Mouse (Mus musculus) forebrain, embryonic 11.5 days (tissue): ENCODE data around the gene Lsm14a. TPM values are rescaled to one million over a fixed set of nuclear protein-coding genes. Genes with fewer than 3 reads are reported as not detected.

Source experiments
- ATAC-seq: fragments of 200-750 bp; cut with Nextera tagmentation; replicated peaks from 2 replicates; pipeline ENCODE4 v1.8.0; 2017; ENCODE audit warnings: moderate TSS enrichment; ENCODE audit not compliant: low FRiP score
- DNase-seq: peaks from one replicate; pipeline ENCODE4 v3.0.0-alpha.2; 2017; ENCODE audit warnings: low spot score
- H3K27ac ChIP-seq: fragments of 300-500 bp; sonication (generic); 2 replicates; pipeline ENCODE4 v1.5.1; 2014; ENCODE audit warnings: low read depth, low read length
- H3K27me3 ChIP-seq: fragments of 300-500 bp; sonication (generic); 2 replicates; pipeline ENCODE4 v1.6.1; 2014; ENCODE audit warnings: mild to moderate bottlenecking, low read length, mixed read lengths; ENCODE audit not compliant: control insufficient read depth, insufficient read depth
- H3K36me3 ChIP-seq: fragments of 300-500 bp; sonication (generic); 2 replicates; pipeline ENCODE4 v1.6.1; 2014; ENCODE audit warnings: mild to moderate bottlenecking, low read length, moderate library complexity, mixed read lengths; ENCODE audit not compliant: control insufficient read depth, insufficient read depth
- H3K4me1 ChIP-seq: fragments of 300-500 bp; sonication (generic); replicated peaks from 2 replicates; pipeline ENCODE4 v1.6.1; 2014; ENCODE audit warnings: low read length, mixed read lengths; ENCODE audit not compliant: control insufficient read depth, insufficient read depth
- H3K4me2 ChIP-seq: fragments of 300-500 bp; sonication (generic); 2 replicates; pipeline ENCODE4 v1.6.1; 2014; ENCODE audit warnings: low read depth, mild to moderate bottlenecking, low read length, moderate library complexity, mixed read lengths; ENCODE audit not compliant: severe bottlenecking
- H3K4me3 ChIP-seq: fragments of 300-500 bp; sonication (generic); 2 replicates; pipeline ENCODE4 v1.5.1; 2014; ENCODE audit warnings: low read depth, low read length
- H3K9ac ChIP-seq: fragments of 300-500 bp; sonication (generic); 2 replicates; pipeline ENCODE4 v1.6.1; 2014; ENCODE audit warnings: low read length
- H3K9me3 ChIP-seq: fragments of 300-500 bp; sonication (generic); 2 replicates; pipeline ENCODE4 v1.6.1; 2016; ENCODE audit warnings: low read length, mixed read lengths; ENCODE audit not compliant: control insufficient read depth
- WGBS: fragments of 180-500 bp; shearing (Covaris S2); extraction: QIAGEN DNeasy Blood & Tissue Kit; methylation state at CpG from one replicate; pipeline ENCODE4 v1.1.7; 2014; 5-methylcytosine and 5-hydroxymethylcytosine counted together
- polyA plus RNA-seq: library from polyadenylated mRNA; unstranded; fragments of >200 nt; fragmentation: Nextera tagmentation; extraction: Ambion mirVana; gene quantifications from 2 replicates; pipeline ENCODE4 v1.2.1, GENCODE M21; 2014

Lsm14a gene
- polyA plus RNA-seq, result 66.8 and 69.1 TPM in 2 replicates

- Histone ChIP-seq H3K9ac (no peak within 1 kb of the TSS), H3K4me2 (no peak within 1 kb of the TSS), H3K4me3 (no peak within 1 kb of the TSS), H3K4me1 (0 out of 2 replicates have a peak, but pooled peaks cover 2% of the 10 kb centered on the region), H3K9me3 (no peaks in the 10 kb centered on the region), H3K27ac (no peak within 1 kb of the TSS), H3K36me3 (no peaks in the 10 kb centered on the region), H3K27me3 (no peaks in the 10 kb centered on the region)
- no peak for ATAC-seq
- DNase-seq, result no peak
Observed at GRCm38 (mm10) chr7:34393215-34393614, at the start of gene Lsm14a. Gene Lsm14a (minus strand): TSS chr7:34393315.

GRCm38 (mm10) chr7:34438903-34439302 is 45.8 kb upstream of the Lsm14a start:
- Histone ChIP-seq H3K4me3 (no peak overlapping the region), H3K27me3 (no peaks in the 10 kb centered on the region), H3K9ac (no peak overlapping the region), H3K4me2 (no peak overlapping the region), H3K27ac (no peak overlapping the region), H3K9me3 (no peaks in the 10 kb centered on the region), H3K4me1 (no peaks in the 10 kb centered on the region), H3K36me3 (no peaks in the 10 kb centered on the region)
- WGBS, result 41% methylated on average over 6 of the region's 6 CpGs
- ATAC-seq, result no peak
- DNase-seq, result no peak

GRCm38 (mm10) chr7:34433597-34433996 is 40.5 kb upstream of the Lsm14a start:
- Histone ChIP-seq H3K36me3 (no peaks in the 10 kb centered on the region), H3K9ac (no peak overlapping the region), H3K4me3 (no peak overlapping the region), H3K9me3 (no peaks in the 10 kb centered on the region; the same call in 1 of the 2 replicates), H3K27me3 (no peaks in the 10 kb centered on the region), H3K4me2 (no peak overlapping the region), H3K27ac (no peak overlapping the region), H3K4me1 (no peaks in the 10 kb centered on the region)
- 79% methylated on average over 1 of the region's 1 CpGs for WGBS
- no peak for DNase-seq
- no peak for ATAC-seq

- ATAC-seq (no peak), DNase-seq (no peak)
- Histone ChIP-seq H3K9ac (no peak overlapping the region), H3K9me3 (no peaks in the 10 kb centered on the region), H3K27me3 (no peaks in the 10 kb centered on the region), H3K4me3 (no peak overlapping the region), H3K4me2 (no peak overlapping the region), H3K27ac (no peak overlapping the region), H3K4me1 (no peaks in the 10 kb centered on the region), H3K36me3 (no peaks in the 10 kb centered on the region)
- WGBS, result 83% methylated on average over 2 of the region's 2 CpGs
Observed at GRCm38 (mm10) chr7:34421201-34421600, 28.1 kb upstream of the Lsm14a start.

- H3K9me3 ChIP-seq, result no peaks in the 10 kb centered on the region
- no peak overlapping the region for H3K4me2 ChIP-seq
- peak; percentile 76 for DNase-seq
- no peaks in the 10 kb centered on the region for H3K36me3 ChIP-seq
- 9% methylated on average over 8 of the region's 8 CpGs for WGBS
- peak; percentile 67; the same call in 1 of the 2 replicates for ATAC-seq
- no peak overlapping the region for H3K4me3 ChIP-seq
- no peak overlapping the region for H3K9ac ChIP-seq
- no peaks in the 10 kb centered on the region for H3K4me1 ChIP-seq
- no peaks in the 10 kb centered on the region for H3K27me3 ChIP-seq
- no peak overlapping the region for H3K27ac ChIP-seq
Observed at GRCm38 (mm10) chr7:34407492-34407891, 14.4 kb upstream of the Lsm14a start.

GRCm38 (mm10) chr7:34403876-34404275 is 10.8 kb upstream of the Lsm14a start:
- Histone ChIP-seq H3K4me2 (no peak overlapping the region), H3K36me3 (no peaks in the 10 kb centered on the region), H3K9ac (no peak overlapping the region), H3K27ac (no peak overlapping the region), H3K27me3 (no peaks in the 10 kb centered on the region), H3K4me3 (no peak overlapping the region), H3K4me1 (no peaks in the 10 kb centered on the region), H3K9me3 (no peaks in the 10 kb centered on the region)
- ATAC-seq, result no peak
- 81% methylated on average over 11 of the region's 11 CpGs for WGBS
- peak; percentile 13 for DNase-seq

GRCm38 (mm10) chr7:34400070-34400469 is 7.0 kb upstream of the Lsm14a start:
- Histone ChIP-seq H3K9me3 (no peaks in the 10 kb centered on the region), H3K4me2 (no peak overlapping the region), H3K36me3 (no peaks in the 10 kb centered on the region), H3K4me3 (no peak overlapping the region), H3K9ac (no peak overlapping the region), H3K4me1 (no peaks in the 10 kb centered on the region), H3K27me3 (no peaks in the 10 kb centered on the region), H3K27ac (no peak overlapping the region)
- DNase-seq, result no peak
- ATAC-seq, result no peak
- 26% methylated on average over 2 of the region's 4 CpGs for WGBS

- ATAC-seq (no peak), DNase-seq (no peak)
- Histone ChIP-seq H3K27ac (no peak overlapping the region), H3K27me3 (no peaks in the 10 kb centered on the region), H3K9ac (no peak overlapping the region), H3K36me3 (no peaks in the 10 kb centered on the region), H3K4me1 (no peaks in the 10 kb centered on the region), H3K4me2 (no peak overlapping the region), H3K9me3 (no peaks in the 10 kb centered on the region), H3K4me3 (no peak overlapping the region)
- WGBS, result 74% methylated on average over 5 of the region's 5 CpGs
Observed at GRCm38 (mm10) chr7:34398831-34399230, 5.7 kb upstream of the Lsm14a start.

GRCm38 (mm10) chr7:34396791-34397190 is 3.7 kb upstream of the Lsm14a start:
- Histone ChIP-seq H3K4me3 (no peak overlapping the region), H3K27ac (no peak overlapping the region), H3K27me3 (no peaks in the 10 kb centered on the region), H3K9ac (no peak overlapping the region), H3K9me3 (no peaks in the 10 kb centered on the region), H3K4me2 (no peak overlapping the region), H3K4me1 (no peaks in the 10 kb centered on the region), H3K36me3 (no peaks in the 10 kb centered on the region)
- DNase-seq, result no peak
- no peak for ATAC-seq
- WGBS, result 77% methylated on average over 3 of the region's 3 CpGs
